In the genomic region with DNA sequence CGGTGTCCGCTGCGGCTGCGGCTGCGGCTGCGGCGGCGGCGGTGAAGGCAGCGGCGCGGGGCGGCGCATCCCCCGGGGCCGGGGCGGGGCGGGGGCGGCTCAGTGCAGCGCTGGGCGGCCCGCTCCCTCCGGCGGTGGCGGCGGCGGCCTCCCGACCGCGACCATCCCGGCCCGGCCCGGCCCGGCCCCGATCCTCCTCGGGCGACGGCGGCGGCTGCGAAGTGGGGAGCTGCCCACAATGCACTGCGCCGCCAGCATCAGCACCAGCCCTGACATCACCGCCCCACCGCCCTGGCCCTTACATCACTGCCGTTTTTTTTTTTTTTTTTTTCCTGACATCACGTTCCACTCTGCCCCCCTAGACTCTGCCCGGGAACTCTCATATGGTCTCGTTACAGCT, we compare ENCODE assay signal across 7 mouse cellular contexts. TPM values are rescaled to one million over a fixed set of nuclear protein-coding genes. Genes with fewer than 3 reads are reported as not detected.
DNase-seq lines count a peak whose midpoint lies in the region; ATAC-seq and TF ChIP-seq lines count a peak whose summit lies in the region.

Gene Ttbk1, minus strand, starts transcription at position 245 of the 400 bp plus-strand sequence.

- no peaks in the 10 kb centered on the region for H3K36me3 ChIP-seq in embryonic facial prominence, embryonic 12.5 days
- no peaks in the 10 kb centered on the region for H3K36me3 ChIP-seq in intestine, embryonic 16.5 days (ENCODE audit: control insufficient read depth, insufficient read depth, low read length)
- H3K36me3 ChIP-seq in liver, postnatal 0 days (replicated peaks; ENCODE audit: insufficient read depth, low read length): no peaks in the 10 kb centered on the region
- no peaks in the 10 kb centered on the region for H3K36me3 ChIP-seq in stomach, embryonic 15.5 days

- H3K9ac ChIP-seq in embryonic facial prominence, embryonic 12.5 days: peak within 1 kb of the TSS; percentile 53
- peak within 1 kb of the TSS; percentile 48 for H3K9ac ChIP-seq in intestine, embryonic 16.5 days (ENCODE audit: low read depth, low read length)
- H3K9ac ChIP-seq in liver, postnatal 0 days (replicated peaks): no peak within 1 kb of the TSS
- no peak within 1 kb of the TSS for H3K9ac ChIP-seq in stomach, embryonic 15.5 days

- DNase-seq in thymus, postnatal 4 days: peak; percentile 25
- DNase-seq in thymus, postnatal 25 days: no peak
- no peak for DNase-seq in liver, postnatal 0 days
- no peak for DNase-seq in spleen, postnatal 10 days (ENCODE audit: low spot score in 2 of 2)

- 0 out of 2 replicates have a peak, but pooled peaks cover 3% of the 10 kb centered on the region for H3K4me1 ChIP-seq in embryonic facial prominence, embryonic 12.5 days
- H3K4me1 ChIP-seq in intestine, embryonic 16.5 days (ENCODE audit: control insufficient read depth, insufficient read depth, low read length): 0 out of 2 replicates have a peak, but pooled peaks cover 4% of the 10 kb centered on the region
- peaks cover 8% of the 10 kb centered on the region for H3K4me1 ChIP-seq in liver, postnatal 0 days (ENCODE audit: insufficient read depth)
- peaks cover 12% of the 10 kb centered on the region for H3K4me1 ChIP-seq in stomach, embryonic 15.5 days

- no peak for ATAC-seq in embryonic facial prominence, embryonic 12.5 days (ENCODE audit: insufficient number of reproducible peaks, insufficient read depth, low FRiP score, low TSS enrichment)
- ATAC-seq in intestine, embryonic 16.5 days: 0 out of 2 replicates have a peak, but pooled peaks have one; percentile 22
- ATAC-seq in liver, postnatal 0 days: no peak
- no peak for ATAC-seq in stomach, embryonic 15.5 days (ENCODE audit: insufficient read depth, low FRiP score, low read depth)

- H3K4me2 ChIP-seq in embryonic facial prominence, embryonic 12.5 days (replicated peaks): peak within 1 kb of the TSS; percentile 73
- peak within 1 kb of the TSS; percentile 77 for H3K4me2 ChIP-seq in intestine, embryonic 16.5 days (ENCODE audit: low read depth, low read length)
- peak within 1 kb of the TSS; percentile 32; the same call in 1 of the 2 replicates for H3K4me2 ChIP-seq in liver, postnatal 0 days (ENCODE audit: low read depth, low read length)
- H3K4me2 ChIP-seq in stomach, embryonic 15.5 days: peak within 1 kb of the TSS; percentile 62

- no peak for TF ChIP-seq EP300 in liver, postnatal 0 days (IDR thresholded peaks at IDR 0.05; ENCODE audit: low read depth)

- TF ChIP-seq CTCF in liver, postnatal 0 days (IDR thresholded peaks at IDR 0.05; ENCODE audit: low read depth): no peak

- no peaks in the 10 kb centered on the region for H3K9me3 ChIP-seq in embryonic facial prominence, embryonic 12.5 days
- no peaks in the 10 kb centered on the region for H3K9me3 ChIP-seq in intestine, embryonic 16.5 days (ENCODE audit: control insufficient read depth, low read length)
- H3K9me3 ChIP-seq in liver, postnatal 0 days (ENCODE audit: low read length): no peaks in the 10 kb centered on the region
- no peaks in the 10 kb centered on the region for H3K9me3 ChIP-seq in stomach, embryonic 15.5 days

- H3K27me3 ChIP-seq in embryonic facial prominence, embryonic 12.5 days: peaks cover 69% of the 10 kb centered on the region
- H3K27me3 ChIP-seq in intestine, embryonic 16.5 days (replicated peaks; ENCODE audit: control insufficient read depth, insufficient read depth, low read length): peaks cover 52% of the 10 kb centered on the region
- H3K27me3 ChIP-seq in liver, postnatal 0 days (ENCODE audit: insufficient read depth, low read length): peaks cover 64% of the 10 kb centered on the region
- peaks cover 64% of the 10 kb centered on the region for H3K27me3 ChIP-seq in stomach, embryonic 15.5 days (replicated peaks)

- peak within 1 kb of the TSS; percentile 47 for H3K4me3 ChIP-seq in embryonic facial prominence, embryonic 12.5 days
- H3K4me3 ChIP-seq in intestine, embryonic 16.5 days (ENCODE audit: low read length): peak within 1 kb of the TSS; percentile 45
- H3K4me3 ChIP-seq in liver, postnatal 0 days (ENCODE audit: low read depth, low read length): no peak within 1 kb of the TSS; the same call in 1 of the 2 replicates
- peak within 1 kb of the TSS; percentile 34 for H3K4me3 ChIP-seq in stomach, embryonic 15.5 days (replicated peaks)

- WGBS in embryonic facial prominence, embryonic 12.5 days: 1% methylated on average over 6 of the region's 49 CpGs
- 2% methylated on average over 23 of the region's 49 CpGs for WGBS in intestine, embryonic 16.5 days
- WGBS in liver, postnatal 0 days (ENCODE audit: insufficient replicate concordance): 7% methylated on average over 7 of the region's 49 CpGs
- under 1% methylated on average over 31 of the region's 49 CpGs for WGBS in stomach, embryonic 15.5 days

- no peak within 1 kb of the TSS for H3K27ac ChIP-seq in embryonic facial prominence, embryonic 12.5 days
- no peak within 1 kb of the TSS for H3K27ac ChIP-seq in intestine, embryonic 16.5 days (ENCODE audit: low read length)
- no peak within 1 kb of the TSS for H3K27ac ChIP-seq in liver, postnatal 0 days (ENCODE audit: low read depth)
- H3K27ac ChIP-seq in stomach, embryonic 15.5 days: no peak within 1 kb of the TSS

RNA-seq across cellular contexts. Expression of gene Ttbk1, which starts in this region (rescaled TPM):
- polyA plus RNA-seq in embryonic facial prominence, embryonic 12.5 days (2016; fragmentation: Nextera tagmentation; extraction: Ambion mirVana): 0.88 and 1.3 TPM in 2 replicates
- polyA plus RNA-seq in intestine, embryonic 16.5 days (2015; fragmentation: Nextera tagmentation; extraction: Ambion mirVana): 0.15 and 0.16 TPM in 2 replicates
- polyA plus RNA-seq in liver, postnatal 0 days (2015; fragmentation: Nextera tagmentation; extraction: Ambion mirVana): not detected in 2 replicates
- 0.27 and 0.31 TPM in 2 replicates for polyA plus RNA-seq in stomach, embryonic 15.5 days (2015; fragmentation: Nextera tagmentation; extraction: Ambion mirVana)

Comparison
In these comparisons a context has a peak if more than half of its experiments do, and no peak if none do; other contexts are left out.
1. Peak in ATAC-seq, H3K4me3 ChIP-seq, H3K9ac ChIP-seq and H3K4me2 ChIP-seq in intestine, embryonic 16.5 days; RNA of the gene not detected or under 1 TPM.